Mouse (Mus musculus) neural tube, embryonic 14.5 days (tissue): Measurements from ENCODE around the gene Klhl3. TPM values are rescaled to one million over a fixed set of nuclear protein-coding genes. Genes with fewer than 3 reads are reported as not detected.
A peak's percentile ranks its signal among the peaks of the same experiment; 100 is the strongest.

ENCODE experiments used
- ATAC-seq: fragments of 200-750 bp; cut with Nextera tagmentation; 2 replicates; pipeline ENCODE4 v1.8.0; 2017; ENCODE audit warnings: low read depth, mild to moderate bottlenecking, moderate TSS enrichment, moderate library complexity
- H3K27ac ChIP-seq: fragments of 300-500 bp; sonication (generic); 2 replicates; pipeline ENCODE4 v1.5.1; 2014; ENCODE audit warnings: low read depth, mild to moderate bottlenecking, control low read depth, low read length, moderate library complexity, mixed read lengths
- H3K27me3 ChIP-seq: fragments of 300-500 bp; sonication (generic); 2 replicates; pipeline ENCODE4 v1.6.1; 2014; ENCODE audit warnings: low read length; ENCODE audit not compliant: control insufficient read depth, insufficient read depth
- H3K36me3 ChIP-seq: fragments of 300-500 bp; sonication (generic); 2 replicates; pipeline ENCODE4 v1.6.1; 2014; ENCODE audit warnings: low read length, mixed read lengths; ENCODE audit not compliant: control insufficient read depth, insufficient read depth
- H3K4me1 ChIP-seq: fragments of 300-500 bp; sonication (generic); 2 replicates; pipeline ENCODE4 v1.6.1; 2014; ENCODE audit warnings: low read length; ENCODE audit not compliant: control insufficient read depth, insufficient read depth
- H3K4me2 ChIP-seq: fragments of 300-500 bp; sonication (generic); 2 replicates; pipeline ENCODE4 v1.6.1; 2014; ENCODE audit warnings: mild to moderate bottlenecking, low read depth, low read length, control low read depth
- H3K4me3 ChIP-seq: fragments of 300-500 bp; sonication (generic); 2 replicates; pipeline ENCODE4 v1.5.1; 2014; ENCODE audit warnings: low read depth, low read length, control low read depth, mixed read lengths
- H3K9ac ChIP-seq: fragments of 300-500 bp; sonication (generic); replicated peaks from 2 replicates; pipeline ENCODE4 v1.6.1; 2014; ENCODE audit warnings: low read depth, mild to moderate bottlenecking, control low read depth, low read length, mixed read lengths
- H3K9me3 ChIP-seq: fragments of 300-500 bp; sonication (generic); 2 replicates; pipeline ENCODE4 v1.6.1; 2016; ENCODE audit warnings: low read length; ENCODE audit not compliant: control insufficient read depth
- WGBS: fragments of 180-500 bp; shearing (Covaris S2); extraction: QIAGEN DNeasy Blood & Tissue Kit; methylation state at CpG from one replicate; pipeline ENCODE4 v1.1.7; 2014; 5-methylcytosine and 5-hydroxymethylcytosine counted together
- polyA plus RNA-seq: library from polyadenylated mRNA; unstranded; fragments of >200 nt; fragmentation: Nextera tagmentation; extraction: Ambion mirVana; gene quantifications from 2 replicates; pipeline ENCODE4 v1.2.1, GENCODE M21; 2014

Klhl3 gene
- polyA plus RNA-seq, 1 experiment from 2014 or later, result 17.6 TPM

DNA sequence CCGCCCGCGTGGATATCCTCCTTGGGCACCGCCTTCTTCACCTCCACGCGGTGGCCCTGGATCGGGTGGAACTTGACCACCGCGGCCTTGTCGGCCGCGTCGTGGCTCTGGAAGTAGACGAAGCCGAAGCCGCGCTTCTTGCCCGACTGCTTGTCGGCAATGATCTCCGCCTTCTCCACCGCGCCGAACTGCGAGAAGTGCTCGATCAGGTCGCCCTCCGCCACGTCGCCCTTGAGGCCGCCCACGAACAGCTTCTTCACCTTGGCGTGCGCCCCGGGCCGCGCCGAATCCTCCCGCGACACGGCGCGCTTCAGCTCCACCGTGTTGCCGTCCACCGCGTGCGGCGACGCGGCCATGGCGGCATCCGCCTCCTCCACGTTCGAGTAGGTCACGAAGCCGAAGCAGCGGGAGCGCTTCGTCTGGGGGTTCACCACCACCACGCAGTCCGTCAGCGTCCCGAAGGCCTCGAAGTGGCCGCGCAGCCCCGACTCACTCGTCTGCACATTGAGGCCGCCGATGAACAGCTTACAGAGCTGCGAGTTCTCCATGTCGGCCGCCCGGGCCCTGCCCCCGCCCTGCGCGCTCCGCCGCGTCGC is 14.5 kb upstream of the Klhl3 start:
- H3K9ac ChIP-seq, result peak overlapping the region; percentile 99
- under 1% methylated on average over 69 of the region's 81 CpGs for WGBS
- peak; percentile 47 for ATAC-seq
- 0 out of 2 replicates have a peak, but pooled peaks cover 3% of the 10 kb centered on the region for H3K36me3 ChIP-seq
- H3K4me2 ChIP-seq, result peak overlapping the region; percentile 71
- H3K4me3 ChIP-seq, result peak overlapping the region; percentile 96
- peaks cover 20% of the 10 kb centered on the region for H3K4me1 ChIP-seq
- H3K27me3 ChIP-seq, result no peaks in the 10 kb centered on the region
- no peaks in the 10 kb centered on the region for H3K9me3 ChIP-seq
- peak overlapping the region; percentile 100 for H3K27ac ChIP-seq

DNA sequence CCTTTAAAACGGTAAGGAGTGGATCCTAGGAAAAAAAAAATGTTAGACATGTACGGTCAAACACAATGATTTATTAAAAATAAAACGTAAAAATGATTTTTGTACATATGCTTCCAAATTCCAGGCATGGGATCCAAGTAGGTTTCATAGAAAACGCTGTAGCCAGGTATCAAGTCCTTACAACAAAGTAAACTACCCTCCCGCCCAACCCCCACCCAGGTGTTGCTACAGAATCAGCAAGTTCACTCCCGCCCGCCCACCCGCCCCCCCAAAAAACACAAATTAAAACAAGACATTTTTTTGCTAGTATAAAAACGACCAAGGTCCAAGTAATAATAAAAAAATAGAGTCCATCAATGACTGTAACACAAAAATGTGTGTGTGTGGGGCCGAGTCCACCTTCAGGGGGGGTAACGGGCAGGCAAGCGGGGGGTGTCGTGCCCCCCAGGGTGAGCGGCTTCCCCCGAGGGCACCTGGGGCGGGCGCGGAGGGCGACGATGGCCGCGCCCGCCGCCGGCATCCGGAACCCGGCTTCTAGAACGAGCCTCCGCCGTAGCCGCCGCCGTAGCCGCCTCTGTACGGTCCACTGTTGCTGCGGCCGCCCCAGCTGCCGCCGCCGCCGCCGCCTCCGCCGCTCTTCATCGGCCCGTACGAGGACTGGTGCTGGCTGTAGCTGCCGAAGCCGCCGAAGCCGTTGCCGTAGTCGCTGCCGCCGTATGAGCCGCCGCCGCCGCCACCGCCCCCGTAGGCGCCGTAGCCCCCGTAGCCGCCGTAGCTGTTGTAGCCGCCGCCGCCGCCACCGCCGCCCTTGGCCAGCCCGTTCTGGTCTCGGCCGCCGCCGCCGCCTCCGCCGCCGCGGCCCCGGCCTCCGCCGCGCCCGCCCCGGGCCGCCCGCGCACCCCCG is 13.7 kb upstream of the Klhl3 start:
- WGBS, result under 1% methylated on average over 69 of the region's 92 CpGs
- no peaks in the 10 kb centered on the region for H3K27me3 ChIP-seq
- H3K4me3 ChIP-seq, result peak overlapping the region; percentile 96
- H3K4me1 ChIP-seq, result peaks cover 20% of the 10 kb centered on the region
- peak overlapping the region; percentile 99 for H3K9ac ChIP-seq
- H3K4me2 ChIP-seq, result peak overlapping the region; percentile 71
- peak overlapping the region; percentile 100 for H3K27ac ChIP-seq
- 0 out of 2 replicates have a peak, but pooled peaks cover 3% of the 10 kb centered on the region for H3K36me3 ChIP-seq
- ATAC-seq, result no peak
- H3K9me3 ChIP-seq, result no peaks in the 10 kb centered on the region

DNA sequence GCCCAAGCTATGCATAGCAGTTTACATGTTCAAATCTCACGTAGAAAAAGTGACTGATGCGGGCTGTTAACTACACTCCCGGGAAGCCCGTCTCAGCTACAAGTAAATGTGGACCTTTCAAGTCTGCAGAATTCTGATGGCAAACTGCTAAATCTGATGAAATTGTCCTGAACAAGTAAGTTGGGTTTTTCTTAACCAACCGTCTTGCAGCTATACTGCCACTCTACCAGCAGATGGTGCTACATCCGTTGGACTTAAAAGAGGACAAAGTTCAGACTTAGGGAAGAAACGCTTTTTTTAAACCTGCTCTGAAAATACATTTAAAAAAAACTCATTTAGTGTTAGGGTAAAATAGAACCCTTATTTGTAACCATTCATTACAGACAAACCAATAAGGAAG is 12.7 kb upstream of the Klhl3 start:
- ATAC-seq, result no peak
- H3K4me1 ChIP-seq, result peaks cover 20% of the 10 kb centered on the region
- no peak overlapping the region for H3K27ac ChIP-seq
- H3K27me3 ChIP-seq, result no peaks in the 10 kb centered on the region
- WGBS, result 36% methylated on average over 7 of the region's 7 CpGs
- H3K4me2 ChIP-seq, result peak overlapping the region; percentile 71
- H3K36me3 ChIP-seq, result 0 out of 2 replicates have a peak, but pooled peaks cover 3% of the 10 kb centered on the region
- H3K4me3 ChIP-seq, result peak overlapping the region; percentile 96
- no peak overlapping the region; the same call in 1 of the 2 replicates for H3K9ac ChIP-seq
- H3K9me3 ChIP-seq, result no peaks in the 10 kb centered on the region

DNA sequence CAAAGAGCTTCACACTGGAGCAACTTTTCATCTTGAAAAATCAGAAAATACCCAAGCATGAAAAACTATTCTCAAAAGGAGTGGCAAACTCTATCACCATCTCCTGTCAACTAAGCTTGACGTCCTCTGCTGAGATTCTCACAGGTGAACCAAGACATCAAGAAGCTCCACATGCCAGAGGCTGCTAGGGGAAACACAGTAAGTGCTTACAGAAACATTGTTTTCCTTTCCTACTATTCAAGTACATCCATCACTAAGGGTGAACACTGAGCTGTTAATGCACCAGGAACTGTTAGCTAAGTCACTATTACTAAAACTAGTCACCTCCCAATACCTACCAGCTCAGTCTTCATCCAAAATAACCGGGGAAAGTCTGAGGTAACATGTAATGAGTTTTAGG is 11.6 kb upstream of the Klhl3 start:
- Histone ChIP-seq H3K27me3 (no peaks in the 10 kb centered on the region), H3K4me3 (no peak overlapping the region), H3K4me1 (peaks cover 19% of the 10 kb centered on the region), H3K9ac (no peak overlapping the region), H3K36me3 (0 out of 2 replicates have a peak, but pooled peaks cover 3% of the 10 kb centered on the region), H3K9me3 (no peaks in the 10 kb centered on the region), H3K27ac (no peak overlapping the region), H3K4me2 (0 out of 2 replicates have a peak overlapping the region, but pooled peaks have one; percentile 14)
- 67% methylated on average over 2 of the region's 2 CpGs for WGBS
- ATAC-seq, result no peak

DNA sequence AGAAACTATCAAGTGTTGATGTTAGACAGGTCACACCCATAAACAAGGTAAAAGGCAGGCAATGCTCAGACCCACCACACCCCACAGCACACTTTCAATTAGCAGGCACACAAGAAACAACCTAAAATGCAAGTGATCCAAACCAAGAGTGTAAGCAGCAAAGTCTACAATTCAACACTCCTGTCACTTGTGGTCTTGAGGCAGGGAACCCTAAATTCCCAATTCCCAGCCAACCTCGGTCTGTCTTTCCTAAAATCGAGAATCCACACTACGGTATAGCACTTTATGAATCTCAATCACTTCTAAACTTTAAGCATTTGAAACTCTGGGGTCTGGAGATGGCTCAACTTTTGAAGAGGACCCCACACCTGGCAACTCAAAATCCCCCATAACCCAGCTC is 10.9 kb upstream of the Klhl3 start:
- ATAC-seq, result no peak
- 0 out of 2 replicates have a peak, but pooled peaks cover 3% of the 10 kb centered on the region for H3K36me3 ChIP-seq
- no peak overlapping the region for H3K27ac ChIP-seq
- no peak overlapping the region for H3K4me2 ChIP-seq
- 90% methylated on average over 3 of the region's 3 CpGs for WGBS
- H3K4me3 ChIP-seq, result no peak overlapping the region
- no peak overlapping the region for H3K9ac ChIP-seq
- H3K27me3 ChIP-seq, result no peaks in the 10 kb centered on the region
- peaks cover 13% of the 10 kb centered on the region for H3K4me1 ChIP-seq
- H3K9me3 ChIP-seq, result no peaks in the 10 kb centered on the region

DNA sequence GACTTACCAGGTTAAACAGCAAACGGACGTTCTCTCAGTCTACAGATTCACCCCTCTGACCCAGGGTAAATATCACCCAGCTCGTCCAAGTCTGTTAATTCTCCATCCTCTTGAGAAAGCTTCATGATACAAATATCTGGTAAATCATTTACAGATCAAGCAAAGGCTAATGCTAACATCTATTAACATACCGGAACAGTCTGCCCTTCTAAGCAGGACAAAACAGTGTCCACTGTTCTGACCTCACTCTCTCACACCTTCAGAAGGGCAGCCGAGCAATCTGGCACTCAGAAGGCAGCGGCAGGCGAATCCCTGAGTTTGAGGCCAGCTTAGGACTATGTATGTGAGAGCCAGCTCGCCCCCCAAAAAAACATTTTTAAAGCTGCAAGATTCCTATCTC is 10.0 kb upstream of the Klhl3 start:
- peaks cover 13% of the 10 kb centered on the region for H3K4me1 ChIP-seq
- no peak overlapping the region for H3K4me2 ChIP-seq
- no peak overlapping the region for H3K4me3 ChIP-seq
- H3K27ac ChIP-seq, result no peak overlapping the region
- H3K9ac ChIP-seq, result no peak overlapping the region
- no peaks in the 10 kb centered on the region for H3K27me3 ChIP-seq
- WGBS, result 56% methylated on average over 8 of the region's 8 CpGs
- 0 out of 2 replicates have a peak, but pooled peaks cover 3% of the 10 kb centered on the region for H3K36me3 ChIP-seq
- no peak for ATAC-seq
- H3K9me3 ChIP-seq, result no peaks in the 10 kb centered on the region

DNA sequence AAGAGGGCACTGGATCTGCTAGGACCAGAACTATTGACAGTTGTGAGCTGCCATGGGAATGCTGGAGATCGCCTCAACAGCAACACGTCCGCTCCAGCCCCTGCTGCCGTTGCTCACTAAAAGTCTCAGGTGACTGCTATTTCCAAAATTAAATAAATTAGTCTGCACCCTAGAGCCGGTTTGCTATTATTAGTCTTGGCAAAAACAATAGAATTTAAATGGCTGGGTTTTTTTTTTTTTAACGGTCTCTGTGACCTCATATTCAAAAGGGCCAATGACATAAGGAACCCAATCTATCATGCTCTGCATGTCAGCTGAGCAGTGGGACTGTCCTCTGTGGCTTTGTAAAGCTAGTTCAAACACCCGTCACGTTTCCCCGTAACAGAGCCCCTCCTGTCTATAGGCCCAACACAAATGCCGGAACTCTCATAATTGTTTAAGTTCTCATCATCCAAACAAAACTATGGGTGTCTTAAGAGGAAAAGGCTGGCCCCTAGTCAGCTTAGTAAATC is 9.4 kb upstream of the Klhl3 start:
- Histone ChIP-seq H3K27me3 (no peaks in the 10 kb centered on the region), H3K9me3 (no peaks in the 10 kb centered on the region), H3K4me2 (no peak overlapping the region), H3K36me3 (0 out of 2 replicates have a peak, but pooled peaks cover 3% of the 10 kb centered on the region), H3K4me1 (peaks cover 13% of the 10 kb centered on the region), H3K4me3 (no peak overlapping the region), H3K9ac (no peak overlapping the region), H3K27ac (no peak overlapping the region)
- WGBS, result 28% methylated on average over 10 of the region's 10 CpGs
- ATAC-seq, result no peak

DNA sequence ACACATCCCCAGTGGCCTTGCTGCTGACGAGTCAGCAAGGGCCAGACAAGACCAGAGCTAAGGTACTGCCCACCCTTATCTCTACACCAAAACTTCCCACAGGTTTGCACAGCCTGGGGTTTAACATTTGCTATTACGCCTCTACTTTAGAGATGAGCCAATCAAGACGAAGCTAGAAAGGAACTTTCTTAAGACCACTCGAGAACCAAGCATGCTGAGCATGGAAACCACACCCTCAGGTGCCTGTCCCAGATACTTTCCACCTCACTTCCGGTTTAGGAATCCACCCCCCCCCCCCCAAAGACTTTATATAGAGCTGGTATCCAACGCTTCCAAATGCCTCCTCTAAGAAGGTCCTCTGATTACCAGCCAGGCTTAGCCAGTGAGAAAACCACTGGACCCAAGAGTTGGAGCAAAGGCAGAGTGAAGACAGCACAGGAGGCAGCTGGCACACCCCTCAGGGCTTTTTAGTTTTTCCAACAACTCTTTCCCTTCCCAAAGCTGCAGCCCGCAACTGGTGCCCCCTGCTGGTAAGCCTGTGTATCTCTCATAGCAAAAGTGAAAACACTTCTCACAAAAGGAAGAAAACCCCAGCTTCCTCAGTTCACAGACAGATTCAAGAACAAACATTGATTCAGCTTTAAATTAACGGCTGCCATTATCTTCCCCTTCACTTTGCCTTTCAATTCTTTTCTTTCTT is 4.1 kb upstream of the Klhl3 start:
- H3K4me3 ChIP-seq, result no peak overlapping the region
- ATAC-seq, result no peak
- H3K4me2 ChIP-seq, result no peak overlapping the region
- H3K9ac ChIP-seq, result no peak overlapping the region
- H3K9me3 ChIP-seq, result no peaks in the 10 kb centered on the region
- 73% methylated on average over 8 of the region's 8 CpGs for WGBS
- H3K36me3 ChIP-seq, result no peaks in the 10 kb centered on the region
- no peaks in the 10 kb centered on the region for H3K27me3 ChIP-seq
- H3K27ac ChIP-seq, result no peak overlapping the region
- H3K4me1 ChIP-seq, result peaks cover 6% of the 10 kb centered on the region
